Mouse (Mus musculus) ovary, adult 18-20 months (tissue): ENCODE data around the gene Gucy1a1.
A peak's percentile ranks its signal among the peaks of the same experiment; 100 is the strongest.

ENCODE experiments used
- DNase-seq: peaks from one replicate; pipeline ENCODE4 v3.0.0; 2022; ENCODE audit warnings: low spot score, mixed read lengths

The Gucy1a1 gene

GRCm38 (mm10) chr3:82074201-82074851 is 71.3 kb downstream of the Gucy1a1 start, which contains the start of gene Gucy1b1:
Gucy1b1 (minus strand) TSS chr3:82074689.
- DNase-seq = peak; percentile 53

- DNase-seq = peak; percentile 59
Observed at GRCm38 (mm10) chr3:82073741-82074181, 71.8 kb downstream of the Gucy1a1 start.

- no peak for DNase-seq
Observed at GRCm38 (mm10) chr3:82067830-82068229, 77.8 kb downstream of the Gucy1a1 start.

- no peak for DNase-seq
Observed at GRCm38 (mm10) chr3:82061402-82062180, 84.0 kb downstream of the Gucy1a1 start.

GRCm38 (mm10) chr3:82057201-82057600 is 88.4 kb downstream of the Gucy1a1 start:
- no peak for DNase-seq

- no peak for DNase-seq
Observed at GRCm38 (mm10) chr3:82054283-82054974, 91.2 kb downstream of the Gucy1a1 start.

- DNase-seq = no peak
Observed at GRCm38 (mm10) chr3:82052029-82052428, 93.6 kb downstream of the Gucy1a1 start.

GRCm38 (mm10) chr3:82051468-82051867 is 94.1 kb downstream of the Gucy1a1 start:
- DNase-seq = no peak

GRCm38 (mm10) chr3:82048681-82049080 is 96.9 kb downstream of the Gucy1a1 start:
- DNase-seq = no peak

- DNase-seq = no peak
Observed at GRCm38 (mm10) chr3:82048078-82048477, 97.5 kb downstream of the Gucy1a1 start.

GRCm38 (mm10) chr3:82047100-82047753 is 98.4 kb downstream of the Gucy1a1 start:
- no peak for DNase-seq

GRCm38 (mm10) chr3:82046087-82046486 is 99.5 kb downstream of the Gucy1a1 start:
- no peak for DNase-seq

GRCm38 (mm10) chr3:82044902-82045301 is 100.7 kb downstream of the Gucy1a1 start:
- DNase-seq = no peak

GRCm38 (mm10) chr3:82043676-82044075 is 101.9 kb downstream of the Gucy1a1 start:
- no peak for DNase-seq
